Mouse (Mus musculus): ENCODE data around the gene Galnt3.

GRCm38 (mm10) chr2:66127541-66127940 is 2.7 kb upstream of the Galnt3 start:
- no peak for TF ChIP-seq CTCF (IDR thresholded peaks at IDR 0.05; ENCODE audit: low read depth)
- TF ChIP-seq EP300 (IDR thresholded peaks at IDR 0.05; ENCODE audit: low read depth) = no peak

All from liver, postnatal 0 days (tissue).